Mouse (Mus musculus): ENCODE results near the gene Cnot2. TPM values are rescaled to one million over a fixed set of nuclear protein-coding genes. Genes with fewer than 3 reads are reported as not detected.
"Not testable (repeated sequence)": the region's sequence is repeated elsewhere in the genome, so short reads cannot be mapped to it uniquely, and the experiment has no call there.

Cnot2 gene
- polyA plus RNA-seq, 1 experiment from 2014 or later, result 104 TPM

GRCm38 (mm10) chr10:116567491-116568405 is 13.6 kb downstream of the Cnot2 start:
- no peaks in the 10 kb centered on the region for H3K9me3 ChIP-seq (ENCODE audit: control insufficient read depth, low read depth, low read length)
- ATAC-seq (ENCODE audit: insufficient number of reproducible peaks, insufficient read depth, low FRiP score, low read depth), result no peak
- H3K4me2 ChIP-seq (replicated peaks; ENCODE audit: low read depth, low read length), result no peak overlapping the region
- no peaks in the 10 kb centered on the region for H3K4me1 ChIP-seq (ENCODE audit: control insufficient read depth, insufficient read depth, low read length)
- WGBS, result 81% methylated on average over 7 of the region's 7 CpGs
- no peak overlapping the region for H3K27ac ChIP-seq (ENCODE audit: low read length)
- H3K27me3 ChIP-seq (ENCODE audit: control insufficient read depth, insufficient read depth, low read length), result no peaks in the 10 kb centered on the region
- no peak overlapping the region for H3K9ac ChIP-seq (replicated peaks; ENCODE audit: low read depth, low read length)
- H3K4me3 ChIP-seq (ENCODE audit: low read depth, low read length), result no peak overlapping the region
- H3K36me3 ChIP-seq (ENCODE audit: control insufficient read depth, insufficient read depth, low read length), result no peaks in the 10 kb centered on the region

DNA sequence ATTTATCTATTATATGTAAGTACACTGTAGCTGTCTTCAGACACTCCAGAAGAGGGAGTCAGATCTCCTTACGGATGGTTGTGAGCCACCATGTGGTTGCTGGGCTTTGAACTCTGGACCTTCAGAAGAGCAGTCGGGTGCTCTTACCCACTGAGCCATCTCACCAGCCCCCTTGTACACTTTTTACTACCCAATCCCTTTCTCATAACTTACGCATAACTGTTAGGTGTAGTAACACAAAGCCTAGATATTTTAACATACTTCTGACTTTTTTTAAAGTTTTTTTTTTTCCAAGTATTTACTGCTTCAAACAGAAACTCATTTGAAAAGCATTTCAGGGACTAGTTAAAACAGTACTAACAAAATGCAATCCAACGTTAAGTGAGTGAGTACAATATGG is 14.8 kb downstream of the Cnot2 start:
- WGBS, result 80% methylated on average over 4 of the region's 4 CpGs
- not testable (repeated sequence) for H3K27ac ChIP-seq (ENCODE audit: low read length); H3K4me3 ChIP-seq (ENCODE audit: low read depth, low read length); H3K36me3 ChIP-seq (ENCODE audit: control insufficient read depth, insufficient read depth, low read length); H3K27me3 ChIP-seq (ENCODE audit: control insufficient read depth, insufficient read depth, low read length); H3K4me2 ChIP-seq (replicated peaks; ENCODE audit: low read depth, low read length); ATAC-seq (ENCODE audit: insufficient number of reproducible peaks, insufficient read depth, low FRiP score, low read depth); H3K9me3 ChIP-seq (ENCODE audit: control insufficient read depth, low read depth, low read length); H3K9ac ChIP-seq (replicated peaks; ENCODE audit: low read depth, low read length); H3K4me1 ChIP-seq (ENCODE audit: control insufficient read depth, insufficient read depth, low read length)

GRCm38 (mm10) chr10:116564828-116565602 is 16.3 kb downstream of the Cnot2 start:
- ATAC-seq (ENCODE audit: insufficient number of reproducible peaks, insufficient read depth, low FRiP score, low read depth), result no peak
- WGBS, result 93% methylated on average over 14 of the region's 14 CpGs
- Histone ChIP-seq H3K9ac (replicated peaks; ENCODE audit: low read depth, low read length) (no peak overlapping the region), H3K4me2 (replicated peaks; ENCODE audit: low read depth, low read length) (no peak overlapping the region), H3K9me3 (ENCODE audit: control insufficient read depth, low read depth, low read length) (no peaks in the 10 kb centered on the region), H3K4me1 (ENCODE audit: control insufficient read depth, insufficient read depth, low read length) (0 out of 2 replicates have a peak, but pooled peaks cover 5% of the 10 kb centered on the region), H3K27me3 (ENCODE audit: control insufficient read depth, insufficient read depth, low read length) (no peaks in the 10 kb centered on the region), H3K27ac (ENCODE audit: low read length) (no peak overlapping the region), H3K4me3 (ENCODE audit: low read depth, low read length) (no peak overlapping the region), H3K36me3 (ENCODE audit: control insufficient read depth, insufficient read depth, low read length) (no peaks in the 10 kb centered on the region)

DNA sequence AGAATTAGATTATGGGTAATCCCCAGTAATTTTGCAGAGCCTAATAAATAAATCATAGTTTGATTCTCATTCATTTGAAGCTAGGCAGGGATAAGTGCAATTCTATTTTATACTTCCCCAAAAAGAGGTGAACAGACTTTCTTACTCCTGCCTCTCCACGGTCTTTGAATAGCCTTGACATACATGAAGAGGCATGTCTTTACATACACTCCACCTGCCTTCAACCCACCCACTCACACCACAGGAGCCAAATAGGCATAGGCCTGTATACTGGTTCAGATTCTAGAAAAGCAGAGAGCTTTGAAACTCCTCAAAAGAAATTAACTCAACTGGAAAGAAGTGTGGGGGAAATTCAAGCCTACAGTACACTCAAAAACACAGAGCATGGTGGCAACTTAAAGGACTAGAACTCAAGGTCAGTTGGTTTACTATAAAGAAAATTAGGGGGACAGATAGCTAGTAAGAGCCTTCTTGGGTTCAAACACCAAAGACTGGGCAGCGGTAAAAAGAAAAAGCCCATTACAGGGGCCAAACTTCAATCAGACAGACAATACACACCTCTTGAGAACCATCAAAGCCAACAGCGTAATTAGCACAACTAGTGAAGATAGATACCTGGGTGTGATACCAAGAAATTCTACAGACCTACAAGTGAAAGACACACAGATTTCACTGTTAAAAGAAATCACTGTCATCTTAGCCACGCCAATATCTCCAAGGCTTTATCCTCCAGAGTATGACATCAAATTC is 18.4 kb downstream of the Cnot2 start:
- ATAC-seq (ENCODE audit: insufficient number of reproducible peaks, insufficient read depth, low FRiP score, low read depth), result no peak
- Histone ChIP-seq H3K36me3 (ENCODE audit: control insufficient read depth, insufficient read depth, low read length) (no peaks in the 10 kb centered on the region), H3K4me3 (ENCODE audit: low read depth, low read length) (no peak overlapping the region), H3K9me3 (ENCODE audit: control insufficient read depth, low read depth, low read length) (no peaks in the 10 kb centered on the region), H3K9ac (replicated peaks; ENCODE audit: low read depth, low read length) (no peak overlapping the region), H3K4me2 (replicated peaks; ENCODE audit: low read depth, low read length) (no peak overlapping the region), H3K27me3 (ENCODE audit: control insufficient read depth, insufficient read depth, low read length) (no peaks in the 10 kb centered on the region), H3K27ac (ENCODE audit: low read length) (no peak overlapping the region), H3K4me1 (ENCODE audit: control insufficient read depth, insufficient read depth, low read length) (0 out of 2 replicates have a peak, but pooled peaks cover 5% of the 10 kb centered on the region)
- WGBS, result 72% methylated on average over 4 of the region's 4 CpGs

- Histone ChIP-seq H3K9ac (replicated peaks; ENCODE audit: low read depth, low read length) (no peak overlapping the region), H3K4me1 (ENCODE audit: control insufficient read depth, insufficient read depth, low read length) (0 out of 2 replicates have a peak, but pooled peaks cover 5% of the 10 kb centered on the region), H3K27me3 (ENCODE audit: control insufficient read depth, insufficient read depth, low read length) (no peaks in the 10 kb centered on the region), H3K36me3 (ENCODE audit: control insufficient read depth, insufficient read depth, low read length) (no peaks in the 10 kb centered on the region), H3K4me3 (ENCODE audit: low read depth, low read length) (no peak overlapping the region), H3K9me3 (ENCODE audit: control insufficient read depth, low read depth, low read length) (peaks cover 1% of the 10 kb centered on the region; the same call in 1 of the 2 replicates), H3K27ac (ENCODE audit: low read length) (no peak overlapping the region), H3K4me2 (replicated peaks; ENCODE audit: low read depth, low read length) (no peak overlapping the region)
- ATAC-seq (ENCODE audit: insufficient number of reproducible peaks, insufficient read depth, low FRiP score, low read depth), result no peak
- 51% methylated on average over 4 of the region's 4 CpGs for WGBS
Measured at GRCm38 (mm10) chr10:116562210-116562609, 19.1 kb downstream of the Cnot2 start.

DNA sequence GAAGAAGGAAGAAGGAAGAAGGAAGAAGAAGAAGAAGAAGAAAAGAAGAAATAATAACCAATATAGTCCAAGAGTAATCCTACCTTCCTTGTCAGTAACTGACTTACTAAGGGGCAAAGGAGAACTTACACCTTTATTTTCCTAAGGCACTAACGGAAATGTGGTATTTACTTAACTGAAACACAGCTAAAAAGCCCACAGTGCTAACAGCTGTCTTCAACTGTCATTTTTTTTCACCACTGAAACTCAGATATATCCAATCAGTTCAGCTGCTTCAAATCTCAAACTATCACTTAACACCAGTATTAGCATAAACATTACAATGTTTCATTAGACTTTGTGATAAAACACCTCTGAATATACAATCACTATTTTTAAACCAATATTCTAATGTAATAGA is 22.1 kb downstream of the Cnot2 start:
- Histone ChIP-seq H3K4me3 (ENCODE audit: low read depth, low read length) (no peak overlapping the region), H3K4me2 (replicated peaks; ENCODE audit: low read depth, low read length) (no peak overlapping the region), H3K36me3 (ENCODE audit: control insufficient read depth, insufficient read depth, low read length) (no peaks in the 10 kb centered on the region), H3K27me3 (ENCODE audit: control insufficient read depth, insufficient read depth, low read length) (no peaks in the 10 kb centered on the region), H3K4me1 (ENCODE audit: control insufficient read depth, insufficient read depth, low read length) (0 out of 2 replicates have a peak, but pooled peaks cover 5% of the 10 kb centered on the region), H3K9ac (replicated peaks; ENCODE audit: low read depth, low read length) (no peak overlapping the region), H3K9me3 (ENCODE audit: control insufficient read depth, low read depth, low read length) (peaks cover 4% of the 10 kb centered on the region; the same call in 1 of the 2 replicates), H3K27ac (ENCODE audit: low read length) (no peak overlapping the region)
- no peak for ATAC-seq (ENCODE audit: insufficient number of reproducible peaks, insufficient read depth, low FRiP score, low read depth)
- 55% methylated on average over 1 of the region's 1 CpGs for WGBS

GRCm38 (mm10) chr10:116557166-116557565 is 24.1 kb downstream of the Cnot2 start:
- no peaks in the 10 kb centered on the region for H3K27me3 ChIP-seq (ENCODE audit: control insufficient read depth, insufficient read depth, low read length)
- H3K9me3 ChIP-seq (ENCODE audit: control insufficient read depth, low read depth, low read length), result peaks cover 4% of the 10 kb centered on the region; the same call in 1 of the 2 replicates
- 0 out of 2 replicates have a peak, but pooled peaks cover 5% of the 10 kb centered on the region for H3K4me1 ChIP-seq (ENCODE audit: control insufficient read depth, insufficient read depth, low read length)
- H3K4me2 ChIP-seq (replicated peaks; ENCODE audit: low read depth, low read length), result no peak overlapping the region
- H3K36me3 ChIP-seq (ENCODE audit: control insufficient read depth, insufficient read depth, low read length), result no peaks in the 10 kb centered on the region
- no peak overlapping the region for H3K9ac ChIP-seq (replicated peaks; ENCODE audit: low read depth, low read length)
- H3K4me3 ChIP-seq (ENCODE audit: low read depth, low read length), result no peak overlapping the region
- 97% methylated on average over 1 of the region's 1 CpGs for WGBS
- ATAC-seq (ENCODE audit: insufficient number of reproducible peaks, insufficient read depth, low FRiP score, low read depth), result no peak
- no peak overlapping the region for H3K27ac ChIP-seq (ENCODE audit: low read length)

GRCm38 (mm10) chr10:116554434-116554833 is 26.9 kb downstream of the Cnot2 start:
- H3K9me3 ChIP-seq (ENCODE audit: control insufficient read depth, low read depth, low read length), result peaks cover 4% of the 10 kb centered on the region; the same call in 1 of the 2 replicates
- H3K4me3 ChIP-seq (ENCODE audit: low read depth, low read length), result no peak overlapping the region
- no peaks in the 10 kb centered on the region for H3K4me1 ChIP-seq (ENCODE audit: control insufficient read depth, insufficient read depth, low read length)
- no peaks in the 10 kb centered on the region for H3K27me3 ChIP-seq (ENCODE audit: control insufficient read depth, insufficient read depth, low read length)
- H3K4me2 ChIP-seq (replicated peaks; ENCODE audit: low read depth, low read length), result no peak overlapping the region
- H3K36me3 ChIP-seq (ENCODE audit: control insufficient read depth, insufficient read depth, low read length), result no peaks in the 10 kb centered on the region
- ATAC-seq (ENCODE audit: insufficient number of reproducible peaks, insufficient read depth, low FRiP score, low read depth), result no peak
- WGBS, result 58% methylated on average over 2 of the region's 2 CpGs
- H3K27ac ChIP-seq (ENCODE audit: low read length), result no peak overlapping the region
- no peak overlapping the region for H3K9ac ChIP-seq (replicated peaks; ENCODE audit: low read depth, low read length)
